Mouse (Mus musculus) CH12.LX (cell line): ENCODE measurements at regions not wholly inside any gene's neighbourhood (a gene's known extent, or its start where the extent isn't known, plus 50 kb on each side); places are given as distances from the start of the nearest gene placed in this dataset.

Experiments used
- CTCF ChIP-seq, 2 experiments: IDR thresholded peaks in 1 of 2; conservative IDR thresholded peaks in 1 of 2; 2 replicates each; pipeline ENCODE4 v1.5.1; 2011 to 2012; ENCODE audit warnings: low read depth in 2 of 2, low read length in 2 of 2, improper control_type of control experiment in 1 of 2, inconsistent platforms in 1 of 2, mild to moderate bottlenecking in 1 of 2, moderate library complexity in 1 of 2
- EP300 ChIP-seq: IDR thresholded peaks from 2 replicates; pipeline ENCODE4 v1.6.1; 2011; ENCODE audit warnings: low read length, improper control_type of control experiment
- ETS1 ChIP-seq: conservative IDR thresholded peaks from 2 replicates; pipeline ENCODE4 v1.6.1; 2012; ENCODE audit warnings: low read depth, mild to moderate bottlenecking, inconsistent platforms, low read length, improper control_type of control experiment, moderate library complexity
- JUND ChIP-seq: conservative IDR thresholded peaks from 2 replicates; pipeline ENCODE4 v1.6.1; 2011; ENCODE audit warnings: low read depth, low read length, improper control_type of control experiment
- KAT2A ChIP-seq: IDR thresholded peaks from 2 replicates; pipeline ENCODE4 v1.6.1; 2012; ENCODE audit warnings: low read length, improper control_type of control experiment, inconsistent platforms; ENCODE audit not compliant: insufficient replicate concordance
- POLR2A ChIP-seq: IDR thresholded peaks from 2 replicates; pipeline ENCODE4 v1.6.1; 2011; ENCODE audit warnings: low read depth, mild to moderate bottlenecking, improper control_type of control experiment, low read length
- POLR2AphosphoS2 ChIP-seq: IDR thresholded peaks from 2 replicates; pipeline ENCODE4 v1.6.1; 2011; ENCODE audit warnings: low read depth, low read length, improper control_type of control experiment

DNA sequence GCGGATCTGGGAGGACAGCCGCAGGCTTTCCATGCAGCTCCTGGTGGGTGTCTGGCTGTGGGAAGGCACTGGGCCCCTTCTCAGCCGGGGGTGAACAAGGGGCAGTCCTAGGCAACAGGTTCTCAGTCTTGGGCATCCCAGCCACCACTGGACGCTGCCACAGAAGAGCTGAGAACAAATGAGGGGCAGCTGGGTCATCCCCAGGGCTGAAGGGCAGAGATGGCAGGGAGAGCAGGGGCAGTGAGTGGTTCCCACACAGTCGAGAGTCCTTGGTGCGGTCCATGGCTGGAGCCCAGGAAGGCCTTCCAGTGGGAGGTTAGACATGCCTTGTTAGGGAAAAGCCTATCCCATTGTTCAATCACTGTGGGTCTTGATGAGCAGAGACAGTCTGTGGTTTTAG, 382.2 kb downstream of the Dnajb9 start:
- TF ChIP-seq CTCF (conservative IDR thresholded peaks at IDR 0.05 in 1 of 2, IDR thresholded peaks at IDR 0.05 in 1 of 2; ENCODE audit: low read depth in 2 of 2, low read length in 2 of 2) (no peak), KAT2A (no peak), POLR2AphosphoS2 (no peak), EP300 (no peak), POLR2A (no peak), JUND (no peak), ETS1 (no peak)
